Mouse (Mus musculus): ENCODE data around the gene Gpr26.

Gene Gpr26

DNA sequence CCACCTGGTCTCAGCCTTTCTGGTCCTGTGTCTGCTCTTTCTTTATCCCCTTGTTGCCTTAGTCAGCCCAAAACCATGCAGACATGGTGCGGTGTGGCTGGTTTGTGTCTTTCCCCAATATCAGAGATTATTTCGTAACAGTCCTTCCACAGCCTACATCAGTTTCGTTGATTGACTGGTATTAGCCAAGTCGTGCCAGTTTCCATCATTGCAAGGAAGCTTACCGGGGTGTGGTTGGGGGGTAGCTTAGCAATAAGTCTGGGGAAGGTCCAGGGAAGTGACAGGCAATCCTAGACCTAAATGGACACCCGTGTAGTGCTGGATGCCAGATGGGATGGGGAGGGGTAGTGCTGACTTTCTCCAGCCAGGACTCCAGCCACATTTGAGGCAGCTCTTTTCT, 59.3 kb downstream of the Gpr26 start:
- no peak for DNase-seq (ENCODE audit: low read depth, low spot score)

DNA sequence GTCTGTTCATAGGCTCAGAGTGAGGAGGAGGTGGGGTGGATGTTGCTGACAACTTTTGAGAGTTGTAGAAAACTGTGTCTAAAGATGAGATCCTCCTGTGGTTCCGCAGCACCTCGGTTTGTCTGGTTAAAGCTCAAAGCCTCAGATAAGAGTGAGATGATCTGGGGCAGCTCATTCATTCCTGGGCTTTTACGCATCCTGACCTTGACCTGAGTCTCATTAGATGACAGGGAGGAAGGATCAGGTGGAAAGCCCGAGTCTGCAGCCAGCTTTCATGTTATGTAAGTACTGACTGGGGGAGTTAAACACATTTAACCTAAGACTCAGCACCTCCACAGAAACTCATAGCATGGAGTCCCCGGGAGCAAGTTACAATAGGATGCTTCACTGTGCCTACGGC, 60.4 kb downstream of the Gpr26 start:
- no peak for DNase-seq (ENCODE audit: low read depth, low spot score)

- no peak for DNase-seq (ENCODE audit: low read depth, low spot score)
Measured at GRCm38 (mm10) chr7:132031940-132032531, 65.8 kb downstream of the Gpr26 start.

Data from forelimb bud, embryonic 11.5 days (tissue).